Mouse (Mus musculus): ENCODE data around the gene Tbc1d16. TPM values are rescaled to one million over a fixed set of nuclear protein-coding genes. Genes with fewer than 3 reads are reported as not detected.
A peak's percentile ranks its signal among the peaks of the same experiment; 100 is the strongest.

Tbc1d16 gene
- polyA plus RNA-seq, 1 experiment from 2014 or later = 41.1 TPM

GRCm38 (mm10) chr11:119142615-119143014 is 85.7 kb downstream of the Tbc1d16 start:
- no peak for ATAC-seq (ENCODE audit: low FRiP score, low TSS enrichment)
- Histone ChIP-seq H3K4me3 (replicated peaks; ENCODE audit: low read depth, low read length) (no peak overlapping the region), H3K9me3 (ENCODE audit: control insufficient read depth, low read length) (no peaks in the 10 kb centered on the region), H3K4me1 (ENCODE audit: control insufficient read depth, insufficient read depth, low read length) (peaks cover 12% of the 10 kb centered on the region; the same call in 1 of the 2 replicates), H3K27ac (replicated peaks; ENCODE audit: low read depth, low read length) (no peak overlapping the region), H3K36me3 (ENCODE audit: control insufficient read depth, insufficient read depth, low read length) (peaks cover 7% of the 10 kb centered on the region; the same call in 1 of the 2 replicates), H3K4me2 (ENCODE audit: low read length) (no peak overlapping the region), H3K27me3 (ENCODE audit: control insufficient read depth, insufficient read depth, low read length) (no peaks in the 10 kb centered on the region), H3K9ac (replicated peaks; ENCODE audit: low read length) (no peak overlapping the region)
- DNase-seq = no peak
- WGBS = 94% methylated on average over 8 of the region's 8 CpGs

GRCm38 (mm10) chr11:119139026-119139425 is 89.3 kb downstream of the Tbc1d16 start:
- Histone ChIP-seq H3K4me3 (replicated peaks; ENCODE audit: low read depth, low read length) (no peak overlapping the region), H3K9ac (replicated peaks; ENCODE audit: low read length) (no peak overlapping the region), H3K4me2 (ENCODE audit: low read length) (no peak overlapping the region), H3K27me3 (ENCODE audit: control insufficient read depth, insufficient read depth, low read length) (no peaks in the 10 kb centered on the region), H3K27ac (replicated peaks; ENCODE audit: low read depth, low read length) (no peak overlapping the region), H3K9me3 (ENCODE audit: control insufficient read depth, low read length) (no peaks in the 10 kb centered on the region), H3K4me1 (ENCODE audit: control insufficient read depth, insufficient read depth, low read length) (peaks cover 10% of the 10 kb centered on the region), H3K36me3 (ENCODE audit: control insufficient read depth, insufficient read depth, low read length) (no peaks in the 10 kb centered on the region)
- ATAC-seq (ENCODE audit: low FRiP score, low TSS enrichment) = no peak
- 89% methylated on average over 6 of the region's 6 CpGs for WGBS
- DNase-seq = no peak

GRCm38 (mm10) chr11:119138205-119138604 is 90.1 kb downstream of the Tbc1d16 start:
- Histone ChIP-seq H3K9ac (replicated peaks; ENCODE audit: low read length) (no peak overlapping the region), H3K9me3 (ENCODE audit: control insufficient read depth, low read length) (no peaks in the 10 kb centered on the region)

GRCm38 (mm10) chr11:119134586-119134985 is 93.7 kb downstream of the Tbc1d16 start:
- H3K27ac ChIP-seq (replicated peaks; ENCODE audit: low read depth, low read length) = no peak overlapping the region
- peak overlapping the region; percentile 25; the same call in 1 of the 2 replicates for H3K4me2 ChIP-seq (ENCODE audit: low read length)
- H3K4me3 ChIP-seq (replicated peaks; ENCODE audit: low read depth, low read length) = no peak overlapping the region
- H3K4me1 ChIP-seq (ENCODE audit: control insufficient read depth, insufficient read depth, low read length) = peaks cover 19% of the 10 kb centered on the region
- 13% methylated on average over 17 of the region's 17 CpGs for WGBS
- peak; percentile 15; the same call in 1 of the 2 replicates for ATAC-seq (ENCODE audit: low FRiP score, low TSS enrichment)
- peak; percentile 74 for DNase-seq
- no peaks in the 10 kb centered on the region for H3K27me3 ChIP-seq (ENCODE audit: control insufficient read depth, insufficient read depth, low read length)
- H3K9me3 ChIP-seq (ENCODE audit: control insufficient read depth, low read length) = no peaks in the 10 kb centered on the region
- H3K9ac ChIP-seq (replicated peaks; ENCODE audit: low read length) = no peak overlapping the region
- H3K36me3 ChIP-seq (ENCODE audit: control insufficient read depth, insufficient read depth, low read length) = no peaks in the 10 kb centered on the region

More at GRCm38 (mm10) chr11:119138205-119138604, 90.1 kb downstream of the Tbc1d16 start:
- H3K27me3 ChIP-seq (ENCODE audit: control insufficient read depth, insufficient read depth, low read length) = no peaks in the 10 kb centered on the region
- no peak for ATAC-seq (ENCODE audit: low FRiP score, low TSS enrichment)
- no peak overlapping the region for H3K27ac ChIP-seq (replicated peaks; ENCODE audit: low read depth, low read length)
- peaks cover 14% of the 10 kb centered on the region for H3K4me1 ChIP-seq (ENCODE audit: control insufficient read depth, insufficient read depth, low read length)
- no peak overlapping the region for H3K4me3 ChIP-seq (replicated peaks; ENCODE audit: low read depth, low read length)
- H3K4me2 ChIP-seq (ENCODE audit: low read length) = no peak overlapping the region
- H3K36me3 ChIP-seq (ENCODE audit: control insufficient read depth, insufficient read depth, low read length) = no peaks in the 10 kb centered on the region
- WGBS = 80% methylated on average over 9 of the region's 9 CpGs
- no peak for DNase-seq

- Histone ChIP-seq H3K27me3 (ENCODE audit: control insufficient read depth, insufficient read depth, low read length) (no peaks in the 10 kb centered on the region), H3K4me2 (ENCODE audit: low read length) (no peak overlapping the region), H3K9me3 (ENCODE audit: control insufficient read depth, low read length) (no peaks in the 10 kb centered on the region), H3K36me3 (ENCODE audit: control insufficient read depth, insufficient read depth, low read length) (no peaks in the 10 kb centered on the region), H3K9ac (replicated peaks; ENCODE audit: low read length) (no peak overlapping the region), H3K4me3 (replicated peaks; ENCODE audit: low read depth, low read length) (no peak overlapping the region), H3K4me1 (ENCODE audit: control insufficient read depth, insufficient read depth, low read length) (peaks cover 25% of the 10 kb centered on the region), H3K27ac (replicated peaks; ENCODE audit: low read depth, low read length) (no peak overlapping the region)
- no peak for DNase-seq
- WGBS = 81% methylated on average over 5 of the region's 5 CpGs
- no peak for ATAC-seq (ENCODE audit: low FRiP score, low TSS enrichment)
Measured at GRCm38 (mm10) chr11:119133437-119134221, 94.7 kb downstream of the Tbc1d16 start.

- WGBS = 80% methylated on average over 14 of the region's 14 CpGs
- ATAC-seq (ENCODE audit: low FRiP score, low TSS enrichment) (no peak), DNase-seq (no peak)
- no peak overlapping the region for H3K4me3 ChIP-seq (replicated peaks; ENCODE audit: low read depth, low read length)
- H3K4me1 ChIP-seq (ENCODE audit: control insufficient read depth, insufficient read depth, low read length) = peaks cover 38% of the 10 kb centered on the region
- no peaks in the 10 kb centered on the region for H3K36me3 ChIP-seq (ENCODE audit: control insufficient read depth, insufficient read depth, low read length)
- H3K27me3 ChIP-seq (ENCODE audit: control insufficient read depth, insufficient read depth, low read length) = no peaks in the 10 kb centered on the region
- H3K27ac ChIP-seq (replicated peaks; ENCODE audit: low read depth, low read length) = no peak overlapping the region
- no peak overlapping the region for H3K9ac ChIP-seq (replicated peaks; ENCODE audit: low read length)
- H3K9me3 ChIP-seq (ENCODE audit: control insufficient read depth, low read length) = no peaks in the 10 kb centered on the region
- H3K4me2 ChIP-seq (ENCODE audit: low read length) = no peak overlapping the region
Measured at GRCm38 (mm10) chr11:119132198-119133035, 95.9 kb downstream of the Tbc1d16 start.

- H3K27ac ChIP-seq (replicated peaks; ENCODE audit: low read depth, low read length) = peak overlapping the region; percentile 49
- peak overlapping the region; percentile 29; the same call in 1 of the 2 replicates for H3K9ac ChIP-seq (replicated peaks; ENCODE audit: low read length)
- H3K4me1 ChIP-seq (ENCODE audit: control insufficient read depth, insufficient read depth, low read length) = peaks cover 51% of the 10 kb centered on the region
- 17% methylated on average over 24 of the region's 24 CpGs for WGBS
- ATAC-seq (ENCODE audit: low FRiP score, low TSS enrichment) (no peak), DNase-seq (peak; percentile 56)
- H3K4me2 ChIP-seq (ENCODE audit: low read length) = peak overlapping the region; percentile 47
- 0 out of 2 replicates have a peak overlapping the region, but pooled peaks have one; percentile 5 for H3K4me3 ChIP-seq (replicated peaks; ENCODE audit: low read depth, low read length)
- no peaks in the 10 kb centered on the region for H3K9me3 ChIP-seq (ENCODE audit: control insufficient read depth, low read length)
- H3K36me3 ChIP-seq (ENCODE audit: control insufficient read depth, insufficient read depth, low read length) = no peaks in the 10 kb centered on the region
- no peaks in the 10 kb centered on the region for H3K27me3 ChIP-seq (ENCODE audit: control insufficient read depth, insufficient read depth, low read length)
Measured at GRCm38 (mm10) chr11:119130081-119130765, 98.1 kb downstream of the Tbc1d16 start.

- H3K9ac ChIP-seq (replicated peaks; ENCODE audit: low read length) = peak overlapping the region; percentile 29; the same call in 1 of the 2 replicates
- ATAC-seq (ENCODE audit: low FRiP score, low TSS enrichment) = no peak
Measured at GRCm38 (mm10) chr11:119129281-119130058, 98.8 kb downstream of the Tbc1d16 start.

More at GRCm38 (mm10) chr11:119129281-119130058, 98.8 kb downstream of the Tbc1d16 start:
- Histone ChIP-seq H3K27ac (replicated peaks; ENCODE audit: low read depth, low read length) (peak overlapping the region; percentile 49), H3K9me3 (ENCODE audit: control insufficient read depth, low read length) (no peaks in the 10 kb centered on the region), H3K4me3 (replicated peaks; ENCODE audit: low read depth, low read length) (0 out of 2 replicates have a peak overlapping the region, but pooled peaks have one; percentile 5), H3K4me2 (ENCODE audit: low read length) (peak overlapping the region; percentile 47), H3K27me3 (ENCODE audit: control insufficient read depth, insufficient read depth, low read length) (no peaks in the 10 kb centered on the region), H3K36me3 (ENCODE audit: control insufficient read depth, insufficient read depth, low read length) (no peaks in the 10 kb centered on the region), H3K4me1 (ENCODE audit: control insufficient read depth, insufficient read depth, low read length) (peaks cover 45% of the 10 kb centered on the region)
- 48% methylated on average over 18 of the region's 18 CpGs for WGBS
- DNase-seq = no peak
